Mouse (Mus musculus) kidney, embryonic 14.5 days (tissue): ENCODE measurements around the gene Prkcq. TPM values are rescaled to one million over a fixed set of nuclear protein-coding genes. Genes with fewer than 3 reads are reported as not detected.

ENCODE experiments used
- ATAC-seq: fragments of 200-750 bp; cut with Nextera tagmentation; 2 replicates; pipeline ENCODE4 v1.8.0; 2017; ENCODE audit warnings: moderate number of reproducible peaks, mild to moderate bottlenecking, moderate TSS enrichment, moderate library complexity; ENCODE audit not compliant: low FRiP score, low TSS enrichment
- H3K27ac ChIP-seq: fragments of 300-500 bp; sonication (generic); 2 replicates; pipeline ENCODE4 v1.5.1; 2014; ENCODE audit warnings: low read depth, mild to moderate bottlenecking, low read length, moderate library complexity, mixed read lengths
- H3K27me3 ChIP-seq: fragments of 300-500 bp; sonication (generic); 2 replicates; pipeline ENCODE4 v1.6.1; 2014; ENCODE audit warnings: mild to moderate bottlenecking, low read length; ENCODE audit not compliant: control insufficient read depth, insufficient read depth
- H3K36me3 ChIP-seq: fragments of 300-500 bp; sonication (generic); 2 replicates; pipeline ENCODE4 v1.6.1; 2014; ENCODE audit warnings: low read length, mixed read lengths; ENCODE audit not compliant: control insufficient read depth, insufficient read depth
- H3K4me1 ChIP-seq: fragments of 300-500 bp; sonication (generic); 2 replicates; pipeline ENCODE4 v1.6.1; 2014; ENCODE audit warnings: low read length, mixed read lengths; ENCODE audit not compliant: control insufficient read depth, insufficient read depth
- H3K4me2 ChIP-seq: fragments of 300-500 bp; sonication (generic); replicated peaks from 2 replicates; pipeline ENCODE4 v1.6.1; 2014; ENCODE audit warnings: low read depth, mild to moderate bottlenecking, low read length
- H3K4me3 ChIP-seq: fragments of 300-500 bp; sonication (generic); 2 replicates; pipeline ENCODE4 v1.5.1; 2014; ENCODE audit warnings: mild to moderate bottlenecking, low read length
- H3K9ac ChIP-seq: fragments of 300-500 bp; sonication (generic); 2 replicates; pipeline ENCODE4 v1.6.1; 2014; ENCODE audit warnings: low read depth, mild to moderate bottlenecking, low read length, moderate library complexity
- H3K9me3 ChIP-seq: fragments of 300-500 bp; sonication (generic); 2 replicates; pipeline ENCODE4 v1.6.1; 2016; ENCODE audit warnings: low read length; ENCODE audit not compliant: control insufficient read depth
- WGBS: fragments of 180-500 bp; shearing (Covaris S2); extraction: QIAGEN DNeasy Blood & Tissue Kit; methylation state at CpG from one replicate; pipeline ENCODE4 v1.1.7; 2014; 5-methylcytosine and 5-hydroxymethylcytosine counted together
- polyA plus RNA-seq: library from polyadenylated mRNA; unstranded; fragments of >200 nt; fragmentation: Nextera tagmentation; extraction: Ambion mirVana; gene quantifications from 2 replicates; pipeline ENCODE4 v1.2.1, GENCODE M21; 2014

Gene Prkcq
- polyA plus RNA-seq, 1 experiment from 2014 or later, result 3.3 TPM

DNA sequence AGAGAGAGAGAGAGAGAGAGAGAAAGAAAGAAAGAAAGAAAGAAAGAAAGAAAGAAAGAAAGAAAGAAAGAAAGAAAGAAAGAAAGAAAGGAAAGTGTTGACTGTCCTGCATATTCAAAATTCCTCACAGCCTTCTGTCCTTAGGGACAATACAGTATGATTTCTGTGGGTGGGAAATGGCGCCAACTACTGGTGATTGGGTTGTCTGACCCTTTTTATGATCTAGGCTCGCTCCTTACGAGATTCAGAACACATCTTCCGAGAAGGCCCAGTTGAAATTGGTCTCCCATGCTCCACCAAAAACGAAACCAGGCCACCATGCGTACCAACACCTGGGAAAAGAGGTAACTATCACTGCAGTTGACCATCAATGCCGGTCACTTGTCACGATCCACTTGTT lies 82.0 kb downstream of the Prkcq start:
- Histone ChIP-seq H3K36me3 (no peaks in the 10 kb centered on the region), H3K4me2 (no peak overlapping the region), H3K4me1 (no peaks in the 10 kb centered on the region), H3K27ac (no peak overlapping the region), H3K9me3 (no peaks in the 10 kb centered on the region), H3K27me3 (no peaks in the 10 kb centered on the region), H3K4me3 (no peak overlapping the region), H3K9ac (no peak overlapping the region)
- ATAC-seq, result no peak
- WGBS, result 62% methylated on average over 8 of the region's 8 CpGs

DNA sequence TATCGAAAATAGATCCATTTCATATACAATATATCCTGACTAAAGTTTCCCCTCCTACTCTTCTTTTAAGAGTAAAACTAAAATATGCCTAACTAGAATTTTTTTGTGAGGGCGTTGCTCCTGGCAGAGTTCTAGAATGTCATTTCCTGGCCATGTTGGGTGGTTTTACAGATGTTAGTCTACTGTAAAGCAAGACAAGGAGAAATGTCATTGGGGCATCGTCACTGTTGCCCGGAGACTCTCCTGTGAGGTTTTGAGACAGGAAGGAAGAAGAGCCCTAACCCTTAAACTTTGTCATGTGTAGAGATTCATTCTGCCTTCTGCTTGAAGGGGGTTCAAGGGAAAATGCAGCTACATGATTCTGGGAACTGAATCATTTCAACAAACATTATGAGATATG lies 82.5 kb downstream of the Prkcq start:
- Histone ChIP-seq H3K27me3 (no peaks in the 10 kb centered on the region), H3K9me3 (no peaks in the 10 kb centered on the region), H3K36me3 (no peaks in the 10 kb centered on the region), H3K4me3 (no peak overlapping the region), H3K4me2 (no peak overlapping the region), H3K4me1 (no peaks in the 10 kb centered on the region), H3K9ac (no peak overlapping the region), H3K27ac (no peak overlapping the region)
- 93% methylated on average over 4 of the region's 4 CpGs for WGBS
- ATAC-seq, result no peak

DNA sequence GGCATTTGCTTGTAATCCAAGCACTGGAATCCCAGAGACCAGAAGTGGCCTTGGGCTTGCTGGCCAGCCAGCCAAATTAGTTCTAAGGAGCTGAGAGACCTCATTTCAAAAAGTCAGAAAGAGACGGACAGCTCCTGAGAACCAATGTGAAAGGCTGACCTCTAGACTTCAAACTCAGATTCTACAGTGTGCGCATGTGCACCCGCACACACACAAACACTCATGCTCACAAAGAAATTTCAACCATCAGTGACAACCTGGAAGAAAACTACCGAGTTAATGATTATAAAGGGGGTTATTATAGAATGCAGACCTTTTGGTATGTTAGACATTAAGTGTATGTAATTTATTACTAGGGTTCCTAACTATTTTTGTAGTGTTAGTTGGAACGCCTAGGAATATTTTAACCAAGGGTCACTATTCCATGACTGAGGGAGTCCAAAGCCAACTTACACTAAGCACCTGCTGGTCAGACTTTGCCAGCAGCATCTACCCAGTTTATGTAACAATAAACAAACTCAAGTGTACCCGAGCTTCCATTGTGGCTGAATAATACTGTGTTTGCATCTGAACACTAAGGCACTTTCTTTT lies 85.4 kb downstream of the Prkcq start:
- peak; percentile 52; the same call in 1 of the 2 replicates for ATAC-seq
- H3K4me3 ChIP-seq, result no peak overlapping the region
- no peak overlapping the region for H3K9ac ChIP-seq
- no peaks in the 10 kb centered on the region for H3K36me3 ChIP-seq
- no peak overlapping the region for H3K4me2 ChIP-seq
- H3K9me3 ChIP-seq, result no peaks in the 10 kb centered on the region
- WGBS, result 69% methylated on average over 6 of the region's 6 CpGs
- H3K4me1 ChIP-seq, result no peaks in the 10 kb centered on the region
- no peaks in the 10 kb centered on the region for H3K27me3 ChIP-seq
- H3K27ac ChIP-seq, result no peak overlapping the region

DNA sequence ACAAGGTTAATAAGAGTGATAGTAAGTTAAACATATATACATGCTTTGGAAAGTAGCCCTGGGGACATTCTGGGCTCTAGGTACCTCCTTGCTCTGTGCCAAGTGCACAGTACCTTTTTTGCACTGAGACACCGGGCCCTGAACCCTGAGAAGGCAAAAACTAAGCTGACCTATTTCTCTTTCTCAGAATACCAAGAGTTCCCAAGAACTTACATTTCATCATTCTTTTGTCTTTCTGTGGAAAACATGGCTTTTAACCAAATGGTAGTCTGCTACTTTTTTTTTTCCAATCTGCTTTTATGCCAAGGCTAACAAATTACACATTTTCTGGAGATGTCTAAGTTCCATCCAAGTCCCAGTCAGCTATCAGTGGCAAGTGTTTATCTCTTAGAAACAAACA lies 86.3 kb downstream of the Prkcq start:
- no peaks in the 10 kb centered on the region for H3K27me3 ChIP-seq
- no peaks in the 10 kb centered on the region for H3K9me3 ChIP-seq
- 78% methylated on average over 1 of the region's 1 CpGs for WGBS
- no peak overlapping the region for H3K4me2 ChIP-seq
- no peak overlapping the region for H3K27ac ChIP-seq
- no peaks in the 10 kb centered on the region for H3K36me3 ChIP-seq
- no peak for ATAC-seq
- no peaks in the 10 kb centered on the region for H3K4me1 ChIP-seq
- H3K4me3 ChIP-seq, result no peak overlapping the region
- no peak overlapping the region for H3K9ac ChIP-seq

DNA sequence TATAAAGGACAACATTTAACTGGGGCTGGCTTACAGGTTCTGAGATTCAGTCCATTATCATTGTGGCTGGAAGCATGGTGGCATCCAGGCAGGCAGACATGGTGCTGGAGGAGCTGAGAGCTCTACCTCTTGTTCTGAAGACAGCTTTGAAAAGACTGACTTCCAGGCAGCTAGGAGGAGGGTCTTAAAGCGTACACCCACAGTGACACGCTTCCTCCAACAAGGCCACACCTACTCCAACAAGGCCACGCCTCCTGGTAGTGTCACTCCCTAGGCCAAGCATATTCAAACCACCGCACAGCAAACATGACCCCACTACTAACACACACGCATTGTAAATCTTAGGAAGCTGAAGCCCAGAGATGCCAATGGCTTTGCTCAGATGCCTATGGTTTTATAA lies 87.5 kb downstream of the Prkcq start:
- no peaks in the 10 kb centered on the region for H3K27me3 ChIP-seq
- H3K4me2 ChIP-seq, result no peak overlapping the region
- no peak overlapping the region for H3K27ac ChIP-seq
- H3K9ac ChIP-seq, result no peak overlapping the region
- H3K4me3 ChIP-seq, result no peak overlapping the region
- H3K4me1 ChIP-seq, result no peaks in the 10 kb centered on the region
- no peak for ATAC-seq
- no peaks in the 10 kb centered on the region for H3K9me3 ChIP-seq
- WGBS, result 82% methylated on average over 5 of the region's 5 CpGs
- H3K36me3 ChIP-seq, result no peaks in the 10 kb centered on the region

DNA sequence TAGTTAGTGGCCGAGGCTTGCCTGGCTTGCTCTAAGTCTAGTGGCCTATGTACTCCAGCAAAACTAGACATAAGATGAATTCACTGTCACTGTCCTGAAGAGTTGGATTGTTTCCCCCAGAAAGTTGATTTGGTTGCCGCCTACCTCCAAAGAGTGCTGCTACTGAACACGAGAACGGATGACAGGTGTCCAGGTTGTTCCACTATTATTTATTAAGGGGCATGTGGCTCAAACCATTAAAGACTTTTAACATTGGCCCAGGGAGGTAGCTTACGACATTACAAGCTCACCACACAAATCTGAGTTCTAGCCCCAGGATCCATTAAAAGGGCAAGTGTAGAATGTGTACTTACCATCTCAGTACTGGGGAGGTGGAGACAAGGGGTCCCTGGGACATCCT lies 92.9 kb downstream of the Prkcq start:
- H3K36me3 ChIP-seq, result no peaks in the 10 kb centered on the region
- no peaks in the 10 kb centered on the region for H3K4me1 ChIP-seq
- H3K4me2 ChIP-seq, result no peak overlapping the region
- no peaks in the 10 kb centered on the region for H3K27me3 ChIP-seq
- H3K27ac ChIP-seq, result no peak overlapping the region
- H3K9ac ChIP-seq, result no peak overlapping the region
- H3K4me3 ChIP-seq, result no peak overlapping the region
- no peaks in the 10 kb centered on the region for H3K9me3 ChIP-seq
- no peak for ATAC-seq
- 84% methylated on average over 5 of the region's 5 CpGs for WGBS

DNA sequence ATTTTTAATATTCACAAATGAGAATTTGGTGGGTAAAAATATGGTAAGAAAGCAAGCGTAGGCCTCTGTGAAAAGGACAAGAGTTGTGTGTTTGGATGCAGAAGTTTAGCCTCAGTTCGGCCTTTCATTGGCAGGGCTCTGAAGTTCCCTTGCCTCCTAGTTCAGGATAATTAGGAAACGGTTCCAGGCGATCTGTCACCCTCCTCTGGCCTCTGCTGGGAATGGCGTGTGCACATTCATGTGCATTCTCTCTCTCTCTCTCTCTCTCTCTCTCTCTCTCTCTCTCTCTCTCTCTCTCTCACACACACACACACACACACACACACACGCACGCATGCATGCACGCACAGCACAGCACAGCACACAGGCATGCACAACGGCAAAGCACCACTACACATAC lies 93.5 kb downstream of the Prkcq start:
- no peak overlapping the region for H3K4me2 ChIP-seq
- H3K9ac ChIP-seq, result no peak overlapping the region
- H3K27me3 ChIP-seq, result no peaks in the 10 kb centered on the region
- WGBS, result 75% methylated on average over 9 of the region's 9 CpGs
- H3K4me3 ChIP-seq, result no peak overlapping the region
- no peaks in the 10 kb centered on the region for H3K4me1 ChIP-seq
- no peak for ATAC-seq
- H3K36me3 ChIP-seq, result no peaks in the 10 kb centered on the region
- H3K27ac ChIP-seq, result no peak overlapping the region
- no peaks in the 10 kb centered on the region for H3K9me3 ChIP-seq

DNA sequence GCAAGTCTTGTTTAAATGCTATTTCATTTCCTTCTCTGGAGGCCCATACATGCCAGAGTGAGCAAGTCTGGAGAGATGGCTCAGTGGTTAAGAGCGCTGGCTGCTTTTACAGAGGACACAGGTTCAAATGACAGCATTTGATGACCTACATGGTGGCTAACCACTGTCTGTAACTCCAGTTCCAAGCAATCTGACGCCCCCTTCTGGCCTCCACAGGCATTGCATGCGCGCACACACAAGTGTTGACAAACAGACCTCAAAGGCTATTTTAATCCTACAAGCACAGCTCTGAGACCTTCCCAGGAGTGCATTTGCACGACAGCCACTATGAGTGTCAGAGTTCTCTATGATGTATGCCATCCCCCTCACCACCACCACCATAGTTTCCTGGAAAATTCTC lies 94.4 kb downstream of the Prkcq start:
- no peaks in the 10 kb centered on the region for H3K4me1 ChIP-seq
- H3K27ac ChIP-seq, result no peak overlapping the region
- no peak overlapping the region for H3K9ac ChIP-seq
- no peak overlapping the region for H3K4me3 ChIP-seq
- no peaks in the 10 kb centered on the region for H3K9me3 ChIP-seq
- no peak overlapping the region for H3K4me2 ChIP-seq
- H3K36me3 ChIP-seq, result no peaks in the 10 kb centered on the region
- ATAC-seq, result no peak
- WGBS, result 67% methylated on average over 5 of the region's 5 CpGs
- H3K27me3 ChIP-seq, result no peaks in the 10 kb centered on the region

DNA sequence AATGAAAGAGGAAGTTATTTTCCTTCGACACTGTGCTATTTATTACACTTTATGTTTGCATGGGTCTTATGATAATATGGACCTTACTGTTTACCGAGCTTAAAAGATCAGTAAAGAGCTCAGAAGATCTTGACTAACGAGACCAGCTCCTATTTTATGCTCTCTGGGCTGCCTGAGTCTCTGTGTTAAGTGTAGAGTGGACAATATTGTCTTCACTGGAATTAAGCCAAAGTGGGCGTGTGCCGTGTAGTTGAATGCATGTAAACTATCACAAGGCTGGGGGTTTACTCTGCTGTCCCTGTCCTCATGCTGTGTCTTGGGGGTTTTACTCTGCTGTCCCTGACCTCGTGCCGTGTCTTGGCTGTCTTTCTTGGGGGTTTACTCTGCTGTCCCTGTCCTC lies 107.1 kb downstream of the Prkcq start:
- Histone ChIP-seq H3K36me3 (no peaks in the 10 kb centered on the region), H3K9ac (no peak overlapping the region), H3K4me1 (no peaks in the 10 kb centered on the region), H3K27me3 (no peaks in the 10 kb centered on the region), H3K27ac (no peak overlapping the region), H3K9me3 (no peaks in the 10 kb centered on the region), H3K4me2 (no peak overlapping the region), H3K4me3 (no peak overlapping the region)
- WGBS, result 81% methylated on average over 7 of the region's 7 CpGs
- no peak for ATAC-seq
